Mouse (Mus musculus) embryonic stem cell, embryonic (primary cell): Measurements from ENCODE around the gene Rab14.

ENCODE experiments used
- CTCF ChIA-PET, 4 experiments: fragments of 300-600 bp in 2 of 4; fragments of 350-600 bp in 2 of 4; sonication (Branson Sonifier 250); formaldehyde crosslinking; loops; one replicate each; lab custom pipeline; 2022; ENCODE audit warnings: inconsistent platforms in 2 of 4; lab: Charles Lee
- POLR2A ChIA-PET, 4 experiments: fragments of 300-600 bp in 2 of 4; fragments of 350-600 bp in 2 of 4; sonication (Branson Sonifier 250); formaldehyde crosslinking; loops; one replicate each; lab custom pipeline; 2022; ENCODE audit warnings: antibody characterized with exemption in 4 of 4, inconsistent platforms in 1 of 4; lab: Charles Lee

Gene Rab14

DNA sequence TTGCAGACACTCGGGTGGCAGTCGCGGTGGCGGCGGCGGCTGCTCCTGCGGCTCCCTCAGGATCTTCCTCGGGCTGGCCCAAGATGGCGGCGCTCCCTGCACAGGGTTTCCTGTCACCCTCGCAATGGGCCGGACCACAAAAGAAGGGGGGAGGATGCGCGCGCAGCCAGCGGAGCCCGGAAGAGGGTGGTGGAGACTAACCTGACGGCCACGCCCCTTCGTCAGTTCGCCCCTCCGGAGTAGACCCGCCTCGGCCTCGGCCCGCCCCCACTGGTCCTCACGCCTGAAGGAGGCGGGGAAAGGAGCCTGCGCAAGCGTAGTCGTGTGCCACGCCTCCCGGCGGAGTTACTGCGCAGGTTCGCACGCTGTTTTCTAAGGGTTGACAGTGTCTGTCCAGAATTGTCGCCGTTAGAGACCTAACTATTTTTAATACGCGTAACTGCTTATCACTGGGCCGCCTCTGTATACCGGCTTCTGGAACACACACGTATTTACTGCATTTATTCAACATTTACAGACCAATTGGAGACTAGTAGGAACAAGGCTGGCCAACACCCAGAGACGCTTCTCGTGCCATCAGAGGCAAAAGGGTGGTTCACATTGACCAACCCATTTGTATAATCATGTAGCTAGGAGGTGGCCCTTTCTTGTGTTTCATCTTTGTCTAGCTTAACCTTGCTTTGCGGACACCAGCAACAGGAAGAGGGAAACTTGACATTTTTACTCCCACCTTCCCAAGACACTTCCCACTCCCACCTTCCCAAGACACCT, at the start of gene Rab14:
Gene Rab14 (minus strand): TSS at position 223 of the 771 bp plus-strand sequence.
- CTCF ChIA-PET, result interaction anchor here in 2 of 4 experiments (1.1 to 1.3 kb wide), 2 partner anchors 14 kb away, joined by 4 read pairs; no protein-coding TSS in a partner anchor
- POLR2A ChIA-PET, result interaction anchor here in 2 of 4 experiments (0.6 to 2.9 kb wide), 8 partner anchors 11 to 1167 kb away, joined by 3 to 11 read pairs (median 3); no protein-coding TSS in a partner anchor

DNA sequence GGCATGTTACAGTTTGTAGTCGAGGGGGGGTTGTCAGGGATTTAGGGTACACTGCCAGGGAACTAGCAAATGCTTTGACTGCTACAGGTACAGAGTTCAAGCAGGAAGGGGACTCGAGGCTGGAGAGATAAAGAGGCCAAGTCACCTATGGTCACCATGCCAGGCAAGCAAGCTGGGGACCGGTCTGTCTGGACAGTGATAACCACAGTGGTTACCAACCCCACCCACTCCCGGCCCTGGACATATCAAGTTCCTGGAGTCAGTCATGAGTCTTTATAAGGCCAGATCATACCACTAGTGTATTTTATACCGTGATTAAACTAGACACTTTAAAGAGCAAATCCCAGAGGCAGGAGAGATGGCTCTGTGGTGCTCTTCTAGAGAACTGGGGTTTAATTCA, 46.8 kb upstream of the Rab14 start:
- CTCF ChIA-PET, result no interaction called here
- POLR2A ChIA-PET, result no interaction called here

GRCm38 (mm10) chr2:35244241-35244640, 43.3 kb upstream of the Rab14 start:
- POLR2A ChIA-PET, result no interaction called here
- CTCF ChIA-PET, result interaction anchor here in 3 of 4 experiments (0.7 to 1.7 kb wide), 3 partner anchors 9 to 30 kb away, joined by 3 to 6 read pairs (median 3); no protein-coding TSS in a partner anchor

- POLR2A ChIA-PET, result no interaction called here
Measured at GRCm38 (mm10) chr2:35235021-35235420, 34.1 kb upstream of the Rab14 start.

GRCm38 (mm10) chr2:35233898-35234297, 33.0 kb upstream of the Rab14 start:
- ChIA-PET CTCF (no interaction called here), POLR2A (no interaction called here)

More at GRCm38 (mm10) chr2:35235021-35235420, 34.1 kb upstream of the Rab14 start:
- CTCF ChIA-PET, result no interaction called here

DNA sequence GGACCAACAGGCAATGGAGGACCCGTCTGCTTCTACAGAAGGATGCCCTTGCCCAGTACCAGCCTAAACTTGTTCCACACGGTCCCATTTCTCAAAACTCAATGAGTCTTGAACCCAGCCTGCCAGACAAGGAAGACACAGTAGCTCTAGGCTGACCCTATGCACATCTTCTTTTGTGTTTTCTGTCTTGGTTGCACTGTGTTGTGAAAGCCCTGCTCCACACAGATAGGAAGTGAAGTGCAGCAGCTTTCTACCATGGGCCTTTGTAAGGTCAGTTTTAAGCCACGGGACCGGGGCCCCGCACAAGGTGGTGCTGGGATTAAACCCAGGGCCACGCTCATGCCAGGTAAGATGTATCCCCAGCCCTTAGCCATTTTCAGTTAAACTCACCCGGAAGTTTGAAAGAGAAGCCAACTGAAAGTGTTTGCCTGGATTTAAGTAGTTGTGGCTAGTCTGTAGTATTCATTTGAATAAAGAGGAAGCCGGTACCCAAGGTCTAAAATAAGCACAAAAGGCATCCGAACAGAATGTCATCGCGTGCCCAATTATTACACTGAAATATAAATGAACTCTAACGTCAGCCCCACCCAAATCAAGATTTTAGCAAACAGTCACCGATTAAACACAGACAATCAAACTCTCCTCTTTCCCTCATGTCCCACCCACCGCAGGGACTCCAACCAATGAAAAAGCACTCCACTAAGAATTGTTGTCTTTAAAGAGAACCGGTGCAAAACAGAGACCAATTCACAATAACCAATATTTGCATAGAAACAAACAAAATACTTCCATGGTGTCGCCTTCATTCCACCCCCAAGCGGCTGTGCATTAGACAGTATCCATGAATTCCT, 31.9 kb upstream of the Rab14 start:
- POLR2A ChIA-PET, result interaction anchor here in 2 of 4 experiments (1.0 to 1.5 kb wide), 3 partner anchors 10 to 18 kb away, joined by 3 to 5 read pairs (median 4); no protein-coding TSS in a partner anchor

GRCm38 (mm10) chr2:35231871-35232270, 31.0 kb upstream of the Rab14 start:
- ChIA-PET CTCF (interaction anchor here in 1 of 4 experiments (0.5 kb wide), 1 partner anchor 221 kb away, joined by 3 read pairs; no protein-coding TSS in a partner anchor), POLR2A (interaction anchor here in 1 of 4 experiments (1.1 to 1.5 kb wide), 2 partner anchors 11 to 17 kb away, joined by 3 to 4 read pairs; no protein-coding TSS in a partner anchor)

More for the DNA sequence above, 31.9 kb upstream of the Rab14 start:
- CTCF ChIA-PET, result interaction anchor here in 1 of 4 experiments (0.8 kb wide), 1 partner anchor 18 kb away, joined by 3 read pairs; no protein-coding TSS in a partner anchor

- CTCF ChIA-PET, result interaction anchor here in 2 of 4 experiments (0.7 to 0.8 kb wide), 2 partner anchors 15 to 194 kb away, joined by 3 read pairs; no protein-coding TSS in a partner anchor
- POLR2A ChIA-PET, result interaction anchor here in 1 of 4 experiments (1.2 kb wide), 1 partner anchor 15 kb away, joined by 3 read pairs; no protein-coding TSS in a partner anchor
Measured at GRCm38 (mm10) chr2:35230215-35230614, 29.3 kb upstream of the Rab14 start.

DNA sequence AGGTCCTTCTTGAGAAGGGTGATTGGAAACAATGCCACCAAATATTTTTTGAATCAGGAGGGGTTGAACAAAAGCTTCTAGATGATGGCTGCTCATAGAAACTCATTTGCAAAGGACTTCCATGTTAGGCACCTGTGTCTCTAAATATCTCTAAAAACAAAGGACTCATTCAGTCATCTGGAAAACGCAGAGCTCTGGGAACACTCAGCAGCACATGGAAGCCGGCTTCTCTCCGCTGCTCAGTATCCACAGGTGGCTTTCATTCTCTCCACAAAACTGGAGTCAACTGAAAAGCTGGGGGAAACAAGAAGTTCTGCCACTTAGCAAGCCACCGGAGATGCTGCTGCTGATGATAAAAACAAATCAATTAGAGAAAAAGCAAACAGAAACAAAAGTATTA, 27.2 kb upstream of the Rab14 start:
- POLR2A ChIA-PET, result interaction anchor here in 1 of 4 experiments (1.0 to 1.9 kb wide), 2 partner anchors 9 to 29 kb away, joined by 3 to 7 read pairs; no protein-coding TSS in a partner anchor
- CTCF ChIA-PET, result interaction anchor here in 1 of 4 experiments (1.1 kb wide), 1 partner anchor 13 kb away, joined by 4 read pairs; no protein-coding TSS in a partner anchor

DNA sequence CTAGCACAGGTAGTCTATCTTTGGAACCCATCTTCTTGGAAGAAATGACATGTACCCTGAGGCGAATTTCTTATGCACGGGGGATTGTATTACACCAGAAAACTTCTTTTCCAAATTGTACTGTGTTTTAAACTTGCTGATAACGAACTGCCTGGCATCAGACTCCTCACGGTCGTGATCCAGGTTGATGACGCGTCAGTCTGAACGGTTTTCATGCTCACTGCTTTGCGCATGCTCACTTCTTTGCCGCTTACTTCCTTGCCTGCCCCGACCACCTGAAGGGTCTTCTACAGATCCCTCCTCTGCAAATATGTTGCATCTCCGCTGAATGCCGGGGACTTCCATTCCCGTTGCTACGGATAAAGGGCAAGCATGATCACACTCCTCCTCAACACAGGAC, 23.4 kb upstream of the Rab14 start:
- POLR2A ChIA-PET, result interaction anchor here in 1 of 4 experiments (1.4 to 1.6 kb wide), 2 partner anchors 24 to 46 kb away, joined by 4 to 7 read pairs; no protein-coding TSS in a partner anchor
- CTCF ChIA-PET, result interaction anchor here in 2 of 4 experiments (1.1 to 1.7 kb wide), 2 partner anchors 9 to 10 kb away, joined by 4 to 6 read pairs; no protein-coding TSS in a partner anchor

DNA sequence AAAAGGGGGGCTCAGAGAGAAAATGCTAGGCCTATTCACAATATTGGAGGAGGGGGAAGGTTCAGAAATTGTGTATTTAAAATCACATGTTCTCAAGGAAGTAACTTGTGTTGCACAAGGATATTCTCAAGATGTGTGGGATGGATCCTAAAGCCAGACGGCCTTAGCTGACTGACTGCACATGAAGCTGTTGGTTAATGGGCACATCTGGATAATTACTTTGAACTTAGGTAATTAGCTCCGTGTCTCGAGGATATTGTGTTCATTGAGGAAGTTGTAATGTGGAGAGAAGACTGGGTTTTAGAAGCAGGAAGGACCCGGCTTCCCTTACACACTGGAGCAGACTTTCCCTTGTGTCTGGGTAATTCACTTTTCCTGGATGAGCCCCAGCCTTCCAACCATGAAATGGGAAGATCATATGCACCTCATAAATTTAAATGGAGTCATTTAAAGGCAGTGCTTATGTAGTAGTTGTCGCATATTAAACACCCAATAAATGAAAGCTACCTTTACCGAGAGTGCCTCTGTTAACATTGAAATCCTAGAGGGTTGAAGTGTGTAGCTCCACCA, 22.0 kb upstream of the Rab14 start:
- CTCF ChIA-PET, result interaction anchor here in 3 of 4 experiments (0.7 to 1.0 kb wide), 3 partner anchors 8 to 303 kb away, joined by 3 to 9 read pairs (median 4); no protein-coding TSS in a partner anchor
- POLR2A ChIA-PET, result interaction anchor here in 1 of 4 experiments (0.6 kb wide), 1 partner anchor 268 kb away, joined by 3 read pairs; no protein-coding TSS in a partner anchor

GRCm38 (mm10) chr2:35218736-35219135, 17.8 kb upstream of the Rab14 start:
- POLR2A ChIA-PET, result no interaction called here
- CTCF ChIA-PET, result no interaction called here

DNA sequence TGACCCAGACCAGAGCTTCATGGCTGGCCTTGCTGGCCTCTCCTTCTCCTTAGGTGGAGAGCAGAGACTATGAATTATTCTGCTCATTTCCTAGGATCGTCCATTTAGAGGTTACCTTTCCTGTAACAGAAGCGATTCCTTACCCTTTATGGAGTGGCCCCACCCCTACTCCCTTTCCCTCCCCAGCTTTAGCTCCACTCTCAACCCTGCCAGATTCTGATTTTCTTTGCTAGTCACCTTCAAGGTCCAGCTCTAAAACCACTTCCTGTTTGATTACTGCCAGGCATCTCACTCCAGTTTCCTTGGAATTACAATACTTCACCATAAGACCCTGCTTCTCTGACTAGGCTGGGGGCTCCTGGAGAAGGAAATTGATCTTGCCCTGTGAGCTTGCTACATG, 15.8 kb upstream of the Rab14 start:
- CTCF ChIA-PET, result interaction anchor here in 3 of 4 experiments (0.6 to 2.9 kb wide), 3 partner anchors 49 to 207 kb away, joined by 3 to 12 read pairs (median 3); no protein-coding TSS in a partner anchor
- POLR2A ChIA-PET, result interaction anchor here in 1 of 4 experiments (1.9 kb wide), 1 partner anchor 12 kb away, joined by 5 read pairs; no protein-coding TSS in a partner anchor

DNA sequence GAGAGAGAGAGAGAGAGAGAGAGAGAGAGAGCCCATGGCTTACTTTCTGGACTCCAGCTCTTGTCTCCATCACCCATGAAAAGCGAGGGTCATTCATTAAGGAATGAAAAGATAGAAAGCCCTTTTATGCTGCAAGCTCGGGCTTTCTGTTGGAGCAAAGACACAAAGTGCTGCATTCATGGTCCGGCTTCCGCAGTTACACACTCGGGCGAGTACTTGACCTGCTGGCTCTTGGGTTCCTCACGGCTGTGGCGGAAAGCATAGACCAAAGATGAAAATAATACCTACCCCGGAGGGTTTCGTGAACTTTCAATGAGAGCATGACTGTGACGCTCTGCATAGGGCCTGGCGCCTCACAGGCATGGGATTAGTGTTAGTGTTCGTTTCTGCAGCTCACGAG, 14.4 kb upstream of the Rab14 start:
- ChIA-PET POLR2A (interaction anchor here in 3 of 4 experiments (0.6 to 2.3 kb wide), 15 partner anchors 10 to 444 kb away, joined by 3 to 9 read pairs (median 4); partner anchors contain the start of genes Stom (in 2 of the 3), 4930402F06Rik (in 1 of the 3) and Hspa5 (in 1 of the 3)), CTCF (interaction anchor here (0.5 to 2.9 kb wide), 60 partner anchors 8 to 1983 kb away, joined by 3 to 34 read pairs (median 4); partner anchors contain the start of genes 4930402F06Rik (in 2 of the 4), Gsn (in 2 of the 4), Stom (in 2 of the 4) and Rab14 (in 1 of the 4))

DNA sequence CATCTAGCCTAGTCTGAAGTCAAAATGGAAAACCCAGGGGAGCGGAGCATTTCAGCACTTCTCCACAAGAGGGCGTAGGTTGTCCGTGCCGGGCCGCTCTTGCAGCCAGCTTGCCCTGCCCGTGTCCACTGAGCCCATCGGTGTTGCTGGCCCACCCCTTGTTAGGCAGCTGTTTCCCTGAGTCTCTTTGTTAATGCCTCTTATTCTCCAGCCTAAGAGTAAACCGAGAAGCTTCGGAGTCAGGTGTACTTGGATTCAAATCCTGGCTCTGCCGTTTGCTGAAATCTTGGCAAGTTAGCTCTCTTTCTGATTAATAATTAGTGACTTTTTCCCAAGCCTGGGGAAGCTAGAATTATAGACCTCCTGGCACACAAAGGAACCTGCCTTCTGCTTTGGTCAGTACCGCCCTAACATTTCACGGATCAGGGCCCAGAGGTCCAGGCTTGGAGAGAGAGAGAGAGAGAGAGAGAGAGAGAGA, 14.0 kb upstream of the Rab14 start:
- ChIA-PET POLR2A (interaction anchor here in 3 of 4 experiments (0.5 to 2.3 kb wide), 17 partner anchors 11 to 476 kb away, joined by 3 to 9 read pairs (median 3); partner anchors contain the start of genes Stom (in 2 of the 3), 4930402F06Rik (in 1 of the 3) and Hspa5 (in 1 of the 3)), CTCF (interaction anchor here (0.5 to 2.9 kb wide), 65 partner anchors 8 to 1983 kb away, joined by 3 to 34 read pairs (median 4); partner anchors contain the start of genes 4930402F06Rik (in 2 of the 4), Gsn (in 2 of the 4), Stom (in 2 of the 4) and Cntrl (in 1 of the 4))

DNA sequence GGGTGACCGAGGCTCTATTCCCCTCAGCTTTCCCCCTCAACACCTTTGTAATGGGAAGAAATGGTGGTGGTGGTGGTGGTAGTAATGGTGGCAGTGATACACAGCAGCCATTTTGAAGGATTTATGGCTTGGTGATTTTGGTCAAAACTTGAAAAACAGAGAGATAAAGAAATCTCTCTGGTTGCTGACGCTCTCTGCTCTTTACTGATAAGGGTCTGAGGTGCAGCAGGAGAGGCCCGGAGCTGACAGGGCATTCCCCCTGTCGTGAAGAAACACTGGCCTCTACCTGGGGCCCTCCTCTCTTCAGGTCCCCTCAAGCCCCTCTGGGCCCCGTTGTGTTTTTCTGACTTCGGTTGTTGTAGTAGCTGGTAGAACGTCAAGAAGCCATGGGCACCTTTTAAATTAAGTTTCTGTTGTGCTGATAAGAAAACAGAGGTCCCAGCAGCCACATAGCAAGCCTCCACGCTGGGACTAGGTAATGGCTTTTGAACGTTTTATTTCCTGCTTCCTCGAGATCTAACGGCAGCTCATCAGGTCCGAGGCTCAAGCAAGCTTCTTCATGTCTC, 12.5 kb upstream of the Rab14 start:
- ChIA-PET CTCF (interaction anchor here (0.6 to 2.8 kb wide), 8 partner anchors 15 to 185 kb away, joined by 3 to 34 read pairs (median 6); partner anchors contain the start of genes 4930402F06Rik (in 1 of the 4) and Cntrl (in 1 of the 4)), POLR2A (interaction anchor here in 1 of 4 experiments (2.3 kb wide), 1 partner anchor 53 kb away, joined by 5 read pairs; no protein-coding TSS in a partner anchor)
